Mouse (Mus musculus) cerebellum, adult 2 months (tissue): ENCODE data around the gene Taf1b.
"Not testable (repeated sequence)": the region's sequence is repeated elsewhere in the genome, so short reads cannot be mapped to it uniquely, and the experiment has no call there.

Experiments
- CTCF ChIP-seq: fragments of 200-500 bp; IDR thresholded peaks from 2 replicates; pipeline ENCODE4 v1.5.1; 2011; ENCODE audit warnings: low read depth, mild to moderate bottlenecking, control low read depth, low read length, moderate library complexity, borderline replicate concordance; ENCODE audit not compliant: insufficient read depth
- POLR2A ChIP-seq: fragments of 200-500 bp; IDR thresholded peaks from 2 replicates; pipeline ENCODE4 v1.6.1; 2011; ENCODE audit warnings: low read length, control low read depth, borderline replicate concordance; ENCODE audit not compliant: insufficient read depth

DNA sequence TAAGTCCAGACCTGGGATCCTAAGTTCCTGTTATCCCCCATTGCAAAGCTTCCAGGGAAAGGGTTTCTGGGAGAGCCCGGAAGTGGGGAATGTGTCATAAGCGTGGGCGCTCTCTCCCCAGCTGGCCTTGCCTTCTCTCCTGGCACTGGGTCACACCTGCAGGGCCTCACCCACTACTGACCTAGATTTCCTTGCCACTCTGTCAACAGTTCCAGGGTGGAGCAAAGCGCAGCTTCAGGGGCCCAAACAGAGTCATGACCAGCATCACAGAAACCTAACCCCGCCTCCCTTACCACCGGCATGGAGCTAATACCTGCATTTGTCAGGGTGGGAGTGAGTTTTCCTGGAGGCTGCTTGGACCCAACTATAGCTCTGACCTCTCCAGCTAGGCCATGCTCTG, 34.7 kb upstream of the Taf1b start:
- not testable (repeated sequence) for TF ChIP-seq CTCF, POLR2A
